Mouse (Mus musculus): ENCODE measurements around the gene Gm40193.

The Gm40193 gene

GRCm38 (mm10) chr11:70506385-70506784 lies 26.4 kb downstream of the Gm40193 start:
- peak in 1 of 2 experiments; percentile 69 for DNase-seq (ENCODE audit: low spot score in 2 of 2)

- no peak for DNase-seq (ENCODE audit: low spot score in 2 of 2)
Measured at GRCm38 (mm10) chr11:70504970-70505369, 27.8 kb downstream of the Gm40193 start, which contains the start of gene Tm4sf5. Tm4sf5 (plus strand) TSS chr11:70505244.

GRCm38 (mm10) chr11:70502018-70502417 lies 30.7 kb downstream of the Gm40193 start:
- no peak for DNase-seq (ENCODE audit: low spot score in 2 of 2)

GRCm38 (mm10) chr11:70500476-70500812 lies 32.3 kb downstream of the Gm40193 start:
- DNase-seq (ENCODE audit: low spot score in 2 of 2) = no peak

GRCm38 (mm10) chr11:70499566-70500475 lies 32.9 kb downstream of the Gm40193 start:
- no peak for DNase-seq (ENCODE audit: low spot score in 2 of 2)

GRCm38 (mm10) chr11:70489684-70490083 lies 43.1 kb downstream of the Gm40193 start:
- DNase-seq (ENCODE audit: low spot score in 2 of 2) = peak; percentile 33 to 39

- DNase-seq (ENCODE audit: low spot score in 2 of 2) = no peak
Measured at GRCm38 (mm10) chr11:70489138-70489537, 43.6 kb downstream of the Gm40193 start.

- DNase-seq (ENCODE audit: low spot score in 2 of 2) = no peak
Measured at GRCm38 (mm10) chr11:70487816-70488215, 44.9 kb downstream of the Gm40193 start.

GRCm38 (mm10) chr11:70485498-70485897 lies 47.2 kb downstream of the Gm40193 start:
- DNase-seq (ENCODE audit: low spot score in 2 of 2) = no peak
